Mouse (Mus musculus) midbrain, postnatal 0 days (tissue): ENCODE results near the gene Bcorl1. TPM values are rescaled to one million over a fixed set of nuclear protein-coding genes. Genes with fewer than 3 reads are reported as not detected.

Experiments
- ATAC-seq: fragments of 200-750 bp; cut with Nextera tagmentation; 2 replicates; pipeline ENCODE4 v1.8.0; 2017; ENCODE audit warnings: moderate number of reproducible peaks, mild to moderate bottlenecking, moderate TSS enrichment, moderate library complexity; ENCODE audit not compliant: low FRiP score
- DNase-seq: peaks from one replicate; pipeline ENCODE4 v3.0.0-alpha.2; 2015; ENCODE audit warnings: low spot score
- H3K27ac ChIP-seq: fragments of 300-500 bp; sonication (generic); 2 replicates; pipeline ENCODE4 v1.5.1; 2014; ENCODE audit warnings: low read depth, mild to moderate bottlenecking, low read length, mixed read lengths
- H3K27me3 ChIP-seq: fragments of 300-500 bp; sonication (generic); 2 replicates; pipeline ENCODE4 v1.6.1; 2014; ENCODE audit warnings: low read length, control low read depth, mixed read lengths; ENCODE audit not compliant: insufficient read depth
- H3K36me3 ChIP-seq: fragments of 300-500 bp; sonication (generic); 2 replicates; pipeline ENCODE4 v1.6.1; 2014; ENCODE audit warnings: low read length, control low read depth, mixed read lengths; ENCODE audit not compliant: insufficient read depth
- H3K4me1 ChIP-seq: fragments of 300-500 bp; sonication (generic); 2 replicates; pipeline ENCODE4 v1.6.1; 2014; ENCODE audit warnings: mild to moderate bottlenecking, control low read depth, antibody characterized with exemption, low read length, mixed read lengths; ENCODE audit not compliant: insufficient read depth
- H3K4me2 ChIP-seq: fragments of 300-500 bp; sonication (generic); 2 replicates; pipeline ENCODE4 v1.6.1; 2014; ENCODE audit warnings: low read depth, mild to moderate bottlenecking, low read length, mixed read lengths; ENCODE audit not compliant: poor library complexity, severe bottlenecking
- H3K4me3 ChIP-seq: fragments of 300-500 bp; sonication (generic); 2 replicates; pipeline ENCODE4 v1.5.1; 2014; ENCODE audit warnings: low read depth, mild to moderate bottlenecking, low read length, moderate library complexity
- H3K9ac ChIP-seq: fragments of 300-500 bp; sonication (generic); replicated peaks from 2 replicates; pipeline ENCODE4 v1.6.1; 2014; ENCODE audit warnings: mild to moderate bottlenecking, low read length, moderate library complexity, mixed read lengths; ENCODE audit not compliant: poor library complexity, severe bottlenecking
- H3K9me3 ChIP-seq: fragments of 300-500 bp; sonication (generic); 2 replicates; pipeline ENCODE4 v1.6.1; 2016; ENCODE audit warnings: low read length, control low read depth
- CTCF ChIP-seq: IDR thresholded peaks from 2 replicates; pipeline ENCODE4 v1.5.1; 2016; ENCODE audit warnings: antibody characterized with exemption, mild to moderate bottlenecking
- WGBS: fragments of 180-500 bp; shearing (Covaris S2); extraction: QIAGEN DNeasy Blood & Tissue Kit; methylation state at CpG from one replicate; pipeline ENCODE4 v1.1.7; 2014; 5-methylcytosine and 5-hydroxymethylcytosine counted together
- polyA plus RNA-seq: library from polyadenylated mRNA; unstranded; fragments of >200 nt; fragmentation: Nextera tagmentation; extraction: Ambion mirVana; gene quantifications from 2 replicates; pipeline ENCODE4 v1.2.1, GENCODE M21; 2015
- total RNA-seq: library from RNA; depleted of rRNA; stranded (reverse); fragments of >200 nt; gene quantifications from 2 replicates; pipeline ENCODE4 v1.2.3, GENCODE M21; 2014

Gene Bcorl1
- total and polyA plus RNA-seq, 2 experiments from 2014 or later, result 4.7 to 13.5 TPM

DNA sequence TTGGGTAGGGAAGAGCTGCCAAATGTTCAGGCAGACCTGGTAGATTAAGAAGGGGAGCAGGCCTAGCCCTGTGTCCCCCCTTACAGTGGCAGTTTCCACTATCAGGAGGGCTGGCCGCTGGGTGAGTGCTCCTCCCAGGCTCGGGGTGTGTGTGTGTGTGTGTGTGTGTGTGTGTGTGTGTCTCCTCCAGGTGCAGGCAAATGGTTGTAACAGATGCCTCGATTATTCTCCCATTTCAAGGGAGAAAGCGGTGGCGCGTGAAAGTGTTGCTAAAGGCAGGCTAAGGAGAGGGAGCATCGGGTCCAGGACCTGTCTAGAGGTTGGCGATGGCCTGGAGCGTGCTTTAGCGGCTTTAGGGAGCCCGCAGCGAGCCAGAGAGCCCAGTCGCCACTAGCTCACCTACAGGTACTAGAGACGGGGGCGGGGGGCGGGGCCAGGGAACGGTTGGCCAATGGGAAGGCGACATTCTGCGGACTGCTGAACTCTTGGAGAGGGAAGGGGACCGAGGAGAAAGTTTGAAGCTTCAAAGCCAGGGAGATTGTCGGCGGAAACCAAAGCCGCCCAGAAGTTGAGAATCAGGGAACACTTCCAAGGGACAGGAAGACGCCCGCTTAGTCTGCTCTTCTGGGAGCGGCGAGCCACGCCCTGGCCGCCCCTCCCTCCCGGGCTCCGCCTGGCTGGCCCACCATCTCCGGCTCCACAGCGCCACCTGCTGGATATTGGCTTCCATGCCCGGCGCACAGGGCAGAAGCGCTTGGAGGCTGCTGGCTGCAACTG is 68.6 kb downstream of the Bcorl1 start:
- Histone ChIP-seq H3K4me3 (peak overlapping the region; percentile 33), H3K9ac (no peak overlapping the region), H3K4me1 (no peaks in the 10 kb centered on the region), H3K27ac (no peak overlapping the region), H3K36me3 (no peaks in the 10 kb centered on the region), H3K9me3 (no peaks in the 10 kb centered on the region), H3K4me2 (peak overlapping the region; percentile 46), H3K27me3 (no peaks in the 10 kb centered on the region)
- ATAC-seq (peak; percentile 82), DNase-seq (peak; percentile 66)
- TF ChIP-seq CTCF, result peak; percentile 86
- WGBS, result 19% methylated on average over 35 of the region's 36 CpGs

DNA sequence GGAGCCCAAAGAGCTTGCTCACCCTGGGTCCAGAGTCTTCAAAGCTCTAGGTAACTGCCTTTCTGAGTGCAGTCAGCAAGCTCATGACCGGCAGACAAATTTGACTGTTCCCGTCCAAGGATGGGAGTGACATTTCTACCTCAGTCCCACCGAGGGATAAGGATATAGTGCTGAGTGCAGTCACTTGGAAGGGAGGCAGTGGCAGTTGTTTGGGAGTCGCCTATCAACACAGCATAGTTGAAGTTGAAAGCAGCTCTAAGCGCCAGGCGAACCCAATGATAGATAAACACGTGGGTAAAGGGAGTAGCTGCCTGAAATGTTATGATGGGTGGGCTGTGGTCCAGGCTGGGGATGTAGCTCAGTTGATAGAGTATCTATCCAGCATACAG is 69.2 kb downstream of the Bcorl1 start:
- Histone ChIP-seq H3K4me1 (no peaks in the 10 kb centered on the region), H3K4me3 (peak overlapping the region; percentile 33), H3K4me2 (peak overlapping the region; percentile 46), H3K36me3 (no peaks in the 10 kb centered on the region), H3K27ac (no peak overlapping the region), H3K27me3 (no peaks in the 10 kb centered on the region), H3K9ac (no peak overlapping the region), H3K9me3 (no peaks in the 10 kb centered on the region)
- WGBS, result 30% methylated on average over 7 of the region's 7 CpGs
- ATAC-seq, result peak; percentile 14; the same call in 1 of the 2 replicates
- no peak for TF ChIP-seq CTCF
- DNase-seq, result no peak

DNA sequence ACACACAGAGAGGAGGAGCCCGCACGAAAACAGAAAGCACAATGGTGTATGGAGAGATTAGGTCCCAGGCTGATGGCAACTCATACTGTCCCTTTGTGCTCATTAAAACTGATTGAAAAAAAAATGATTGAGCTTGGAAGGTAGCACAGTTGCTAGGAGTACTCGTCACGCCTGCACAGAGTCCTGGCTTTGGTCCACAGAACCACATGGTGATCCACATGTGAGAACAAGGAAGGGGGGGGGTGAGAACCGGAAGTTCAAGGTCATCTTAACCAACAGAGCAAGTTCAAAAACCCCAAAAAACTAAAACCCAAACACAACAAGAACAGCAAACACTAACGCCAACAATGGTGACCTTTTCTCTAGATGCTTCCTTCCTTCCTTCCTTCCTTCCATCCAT is 71.5 kb downstream of the Bcorl1 start:
- 68% methylated on average over 6 of the region's 6 CpGs for WGBS

DNA sequence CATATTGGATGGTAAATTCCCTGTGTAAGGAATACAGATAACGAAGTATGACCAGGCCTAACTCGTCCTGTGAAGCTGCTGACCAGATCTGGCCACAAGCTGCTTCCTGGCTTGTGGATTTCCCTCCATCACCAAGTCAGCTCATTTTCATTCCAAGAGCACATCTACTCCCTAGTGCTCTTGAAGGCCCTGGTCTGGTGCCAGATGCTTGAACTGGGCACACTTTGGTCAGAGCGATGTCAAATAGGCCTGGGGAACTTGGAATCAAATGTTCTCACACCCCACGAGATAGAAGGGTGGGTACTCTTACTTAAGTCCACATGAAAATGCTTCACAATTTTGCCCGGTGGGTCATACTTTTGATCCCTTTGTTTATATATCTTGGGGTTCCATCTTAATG is 73.1 kb downstream of the Bcorl1 start:
- Histone ChIP-seq H3K27ac (no peak overlapping the region), H3K4me2 (no peak overlapping the region), H3K4me3 (no peak overlapping the region), H3K9me3 (no peaks in the 10 kb centered on the region), H3K9ac (no peak overlapping the region), H3K4me1 (no peaks in the 10 kb centered on the region), H3K27me3 (no peaks in the 10 kb centered on the region), H3K36me3 (no peaks in the 10 kb centered on the region)
- DNase-seq, result no peak
- 84% methylated on average over 5 of the region's 5 CpGs for WGBS
- no peak for TF ChIP-seq CTCF
- no peak for ATAC-seq

More for the DNA sequence above, 71.5 kb downstream of the Bcorl1 start:
- Histone ChIP-seq H3K36me3 (no peaks in the 10 kb centered on the region), H3K9ac (no peak overlapping the region), H3K4me3 (no peak overlapping the region), H3K27ac (no peak overlapping the region), H3K9me3 (no peaks in the 10 kb centered on the region), H3K27me3 (no peaks in the 10 kb centered on the region), H3K4me2 (no peak overlapping the region), H3K4me1 (no peaks in the 10 kb centered on the region)
- DNase-seq (no peak), ATAC-seq (no peak)
- TF ChIP-seq CTCF, result no peak

DNA sequence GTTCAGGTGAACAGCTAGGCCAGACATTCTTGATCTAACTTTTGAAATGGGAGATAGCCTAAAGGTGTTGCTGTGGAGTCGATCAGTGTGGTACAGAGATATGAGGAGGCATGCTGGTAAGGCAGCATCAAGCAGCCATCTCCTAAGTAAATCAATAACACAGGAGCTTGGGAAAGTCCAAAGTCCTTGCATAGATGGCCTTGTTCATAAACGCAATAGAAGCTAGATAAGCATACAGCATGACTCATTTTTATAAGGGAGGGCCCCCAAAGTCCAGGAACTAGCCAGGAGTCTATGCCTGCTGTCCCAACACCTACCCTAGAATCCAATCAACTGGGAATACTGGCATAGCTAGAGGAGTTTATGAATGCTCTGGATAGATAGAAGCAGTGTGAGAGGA is 77.3 kb downstream of the Bcorl1 start:
- H3K36me3 ChIP-seq, result no peaks in the 10 kb centered on the region
- no peaks in the 10 kb centered on the region for H3K27me3 ChIP-seq
- no peak overlapping the region for H3K4me3 ChIP-seq
- H3K4me2 ChIP-seq, result no peak overlapping the region
- no peak for ATAC-seq
- H3K9ac ChIP-seq, result no peak overlapping the region
- H3K4me1 ChIP-seq, result no peaks in the 10 kb centered on the region
- H3K9me3 ChIP-seq, result no peaks in the 10 kb centered on the region
- no peak for TF ChIP-seq CTCF
- H3K27ac ChIP-seq, result no peak overlapping the region
- DNase-seq, result no peak
- 85% methylated on average over 2 of the region's 2 CpGs for WGBS

DNA sequence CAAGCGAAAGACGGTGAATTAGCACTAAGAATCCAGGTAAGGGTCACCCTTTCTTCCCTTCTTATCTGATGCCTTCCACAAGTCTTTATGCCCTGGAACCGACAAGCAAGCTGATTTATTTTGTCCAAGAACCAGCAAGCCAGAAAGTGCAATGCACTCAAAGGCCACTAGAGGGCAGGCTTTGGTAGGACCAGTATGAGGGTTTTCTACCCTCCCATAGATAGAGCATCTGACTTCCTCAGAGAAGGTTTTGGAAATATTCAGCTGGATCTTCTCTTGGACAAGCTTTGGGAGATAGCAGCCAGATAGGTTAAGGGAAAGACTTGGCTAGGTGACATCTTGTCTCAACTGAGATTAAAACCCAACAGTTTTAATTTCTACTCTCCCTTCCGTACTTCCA is 81.8 kb downstream of the Bcorl1 start:
- 28% methylated on average over 4 of the region's 4 CpGs for WGBS
- ATAC-seq, result no peak
- TF ChIP-seq CTCF, result peak; percentile 79

More for the DNA sequence above, 81.8 kb downstream of the Bcorl1 start:
- Histone ChIP-seq H3K36me3 (no peaks in the 10 kb centered on the region), H3K27ac (no peak overlapping the region), H3K9me3 (no peaks in the 10 kb centered on the region), H3K4me3 (no peak overlapping the region), H3K27me3 (no peaks in the 10 kb centered on the region), H3K9ac (no peak overlapping the region), H3K4me1 (no peaks in the 10 kb centered on the region), H3K4me2 (no peak overlapping the region)
- DNase-seq, result peak; percentile 64
